Mouse (Mus musculus) yolk sac, embryonic 10.5 days (tissue): ENCODE data around the gene Ipo4.
A peak's percentile ranks its signal among the peaks of the same experiment; 100 is the strongest.

Source experiments
- DNase-seq: peaks from one replicate; pipeline ENCODE4 v3.0.0-alpha.2; 2017; ENCODE audit warnings: low spot score

The Ipo4 gene

GRCm38 (mm10) chr14:55635523-55636007 lies at the start of gene Ipo4:
Gene Ipo4, minus strand, starts transcription at chr14:55635957.
- DNase-seq: peak; percentile 87

- no peak for DNase-seq
Measured at GRCm38 (mm10) chr14:55682118-55682493, 46.3 kb upstream of the Ipo4 start.

- peak; percentile 97 for DNase-seq
Measured at GRCm38 (mm10) chr14:55681160-55682117, 45.7 kb upstream of the Ipo4 start, which contains the start of gene Tinf2. Gene Tinf2, minus strand, starts transcription at chr14:55681820.

- no peak for DNase-seq
Measured at GRCm38 (mm10) chr14:55677615-55678014, 41.9 kb upstream of the Ipo4 start.

GRCm38 (mm10) chr14:55672741-55673060 lies 36.9 kb upstream of the Ipo4 start:
- DNase-seq: no peak

GRCm38 (mm10) chr14:55671833-55672740 lies 36.3 kb upstream of the Ipo4 start, which contains the start of the genes Gmpr2 and Nedd8:
Gene Gmpr2, plus strand, starts transcription at chr14:55671941.
Gene Nedd8, minus strand, starts transcription at chr14:55672124.
- DNase-seq: peak; percentile 97

GRCm38 (mm10) chr14:55671486-55671832 lies 35.7 kb upstream of the Ipo4 start:
- DNase-seq: no peak

- DNase-seq: no peak
Measured at GRCm38 (mm10) chr14:55660636-55661035, 24.9 kb upstream of the Ipo4 start.

- DNase-seq: peak; percentile 85
Measured at GRCm38 (mm10) chr14:55659960-55660573, 24.3 kb upstream of the Ipo4 start, which contains the start of gene Mdp1. Gene Mdp1, minus strand, starts transcription at chr14:55660508.

GRCm38 (mm10) chr14:55658011-55658410 lies 22.3 kb upstream of the Ipo4 start:
- DNase-seq: peak; percentile 52

GRCm38 (mm10) chr14:55656935-55657334 lies 21.2 kb upstream of the Ipo4 start:
- no peak for DNase-seq

- DNase-seq: no peak
Measured at GRCm38 (mm10) chr14:55651528-55651927, 15.8 kb upstream of the Ipo4 start.

GRCm38 (mm10) chr14:55649884-55650283 lies 14.1 kb upstream of the Ipo4 start, which contains the start of gene Tssk4:
Gene Tssk4, plus strand, starts transcription at chr14:55650184.
- no peak for DNase-seq

GRCm38 (mm10) chr14:55644261-55644888 lies 8.6 kb upstream of the Ipo4 start:
- peak; percentile 36 for DNase-seq

- peak; percentile 93 for DNase-seq
Measured at GRCm38 (mm10) chr14:55643060-55643907, 7.5 kb upstream of the Ipo4 start, which contains the start of gene Tm9sf1. Gene Tm9sf1, minus strand, starts transcription at chr14:55643806.

GRCm38 (mm10) chr14:55642679-55643059 lies 6.9 kb upstream of the Ipo4 start:
- DNase-seq: no peak

- no peak for DNase-seq
Measured at GRCm38 (mm10) chr14:55641291-55641690, 5.5 kb upstream of the Ipo4 start.

GRCm38 (mm10) chr14:55640816-55641215 lies 5.1 kb upstream of the Ipo4 start:
- no peak for DNase-seq

GRCm38 (mm10) chr14:55637795-55638194 lies 2.0 kb upstream of the Ipo4 start, which contains the start of gene Gm49378:
Gene Gm49378, minus strand, starts transcription at chr14:55637895.
- DNase-seq: no peak

- no peak for DNase-seq
Measured at GRCm38 (mm10) chr14:55634874-55635522, 759 bp downstream of the Ipo4 start.
